Mouse (Mus musculus) erythroblast, embryonic 14.5 days (primary cell): ENCODE measurements at regions not wholly inside any gene's neighbourhood (a gene's known extent, or its start where the extent isn't known, plus 50 kb on each side); places are given as distances from the start of the nearest gene placed in this dataset.

Experiments
- H3K27me3 ChIP-seq: 2 replicates; pipeline ENCODE4 v1.6.1; 2012; ENCODE audit warnings: inconsistent platforms; ENCODE audit not compliant: control insufficient read depth
- H3K36me3 ChIP-seq: 2 replicates; pipeline ENCODE4 v1.6.1; 2012; ENCODE audit warnings: mild to moderate bottlenecking, inconsistent platforms; ENCODE audit not compliant: control insufficient read depth
- H3K4me1 ChIP-seq: 2 replicates; pipeline ENCODE4 v1.6.1; 2012; ENCODE audit warnings: inconsistent platforms; ENCODE audit not compliant: control insufficient read depth
- H3K4me3 ChIP-seq: replicated peaks from 2 replicates; pipeline ENCODE3; 2012; ENCODE audit warnings: moderate library complexity, mild to moderate bottlenecking, inconsistent platforms
- H3K9me3 ChIP-seq: 2 replicates; pipeline ENCODE4 v1.6.1; 2012; ENCODE audit warnings: low read length, inconsistent platforms, mixed read lengths; ENCODE audit not compliant: control insufficient read depth
- GATA1 ChIP-seq: IDR thresholded peaks from 2 replicates; pipeline ENCODE4 v1.6.1; 2012; ENCODE audit warnings: low read length, inconsistent platforms, mixed read lengths
- TAL1 ChIP-seq: IDR thresholded peaks from 3 replicates; pipeline ENCODE4 v1.6.1; 2012; ENCODE audit warnings: low read length, inconsistent platforms, mixed read lengths

DNA sequence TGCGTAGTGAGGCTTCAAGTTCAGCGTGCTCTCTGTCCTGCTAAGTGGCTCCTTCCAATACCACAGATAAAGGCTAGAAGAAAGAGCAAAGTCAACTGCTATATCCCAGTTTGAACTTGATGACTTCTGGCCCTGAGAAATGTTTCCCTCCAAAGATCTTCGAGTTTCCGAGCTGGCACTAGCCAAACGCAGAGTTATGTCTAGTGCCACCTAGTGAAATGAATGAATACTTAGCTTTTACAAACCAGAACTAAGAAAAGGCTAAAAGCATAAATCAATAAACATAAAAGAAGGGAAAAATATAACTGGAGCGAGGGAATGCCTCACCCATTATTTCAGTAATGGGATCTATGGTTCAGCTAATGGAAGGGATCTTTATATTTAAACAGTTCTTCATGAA, 377.7 kb upstream of the Gm26657 start:
- H3K9me3 ChIP-seq: no peaks in the 10 kb centered on the region
- TF ChIP-seq TAL1: no peak
- TF ChIP-seq GATA1: no peak
- no peak overlapping the region for H3K4me3 ChIP-seq
- no peaks in the 10 kb centered on the region for H3K27me3 ChIP-seq
- no peaks in the 10 kb centered on the region for H3K4me1 ChIP-seq
- no peaks in the 10 kb centered on the region for H3K36me3 ChIP-seq

DNA sequence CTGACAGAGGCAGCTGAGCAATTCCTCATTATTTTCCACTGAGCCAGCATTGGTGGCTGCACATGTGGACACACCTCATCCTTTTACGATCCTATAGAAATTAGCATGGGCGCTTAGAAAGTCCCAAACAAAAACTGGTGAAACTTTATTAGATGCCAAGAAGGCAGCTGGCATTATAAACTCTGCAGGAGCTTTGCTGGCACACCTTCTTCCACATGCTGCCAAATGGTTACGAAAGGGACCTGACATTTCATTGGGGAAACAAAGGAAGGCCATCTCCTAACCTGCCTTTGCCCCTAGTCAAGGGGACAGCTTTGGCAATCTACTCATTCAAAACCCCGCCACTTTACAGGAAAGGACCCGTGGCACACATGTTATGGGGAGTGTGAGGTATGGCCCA, 390.7 kb upstream of the Gm26657 start:
- no peaks in the 10 kb centered on the region for H3K9me3 ChIP-seq
- H3K4me3 ChIP-seq: no peak overlapping the region
- TF ChIP-seq TAL1: no peak
- no peak for TF ChIP-seq GATA1
- H3K27me3 ChIP-seq: no peaks in the 10 kb centered on the region
- H3K4me1 ChIP-seq: no peaks in the 10 kb centered on the region
- H3K36me3 ChIP-seq: no peaks in the 10 kb centered on the region

DNA sequence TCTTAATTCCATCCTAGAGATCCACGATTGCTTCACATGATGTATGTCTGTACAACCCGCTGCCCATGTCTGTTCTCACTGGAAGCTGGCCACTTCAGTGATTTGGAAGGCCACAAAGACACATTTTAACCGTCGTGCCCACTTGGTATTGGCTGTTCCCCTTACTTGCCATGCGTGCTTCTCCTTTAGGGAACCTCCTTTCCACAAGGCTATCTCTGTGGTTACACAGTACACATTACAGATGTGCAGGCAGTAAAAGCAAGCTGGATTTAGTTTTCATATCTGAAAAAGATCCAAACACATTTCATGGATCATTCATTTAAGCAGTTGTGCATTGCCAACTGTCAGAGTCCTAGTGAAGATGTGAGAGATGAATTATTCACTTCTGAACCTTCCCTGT, 414.7 kb upstream of the Gm26657 start:
- Histone ChIP-seq H3K36me3 (no peaks in the 10 kb centered on the region), H3K9me3 (no peaks in the 10 kb centered on the region), H3K4me1 (no peaks in the 10 kb centered on the region), H3K4me3 (no peak overlapping the region), H3K27me3 (no peaks in the 10 kb centered on the region)
- TF ChIP-seq GATA1 (no peak), TAL1 (no peak)

DNA sequence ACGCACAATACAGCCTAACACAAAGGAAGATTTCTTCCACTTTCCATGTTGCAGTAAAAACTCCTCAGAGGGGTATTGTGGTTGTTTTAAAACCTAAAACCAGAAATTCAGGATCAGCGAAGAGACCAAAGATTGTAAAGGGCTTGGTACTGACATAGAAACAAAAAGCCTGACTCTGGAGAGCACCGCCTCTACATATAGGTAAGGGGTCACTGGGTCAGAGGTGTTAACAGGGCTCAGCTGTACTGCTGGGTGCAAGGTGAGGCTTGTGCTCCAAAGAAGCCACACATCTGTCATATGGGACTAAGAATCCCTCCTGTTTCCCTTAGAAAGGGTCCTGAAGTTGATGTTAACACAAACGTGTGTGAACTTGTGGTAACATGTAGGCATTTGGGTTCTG, 420.7 kb upstream of the Gm26657 start:
- Histone ChIP-seq H3K27me3 (no peaks in the 10 kb centered on the region), H3K4me1 (no peaks in the 10 kb centered on the region), H3K36me3 (no peaks in the 10 kb centered on the region), H3K9me3 (no peaks in the 10 kb centered on the region), H3K4me3 (no peak overlapping the region)
- TF ChIP-seq GATA1: no peak
- TF ChIP-seq TAL1: no peak

DNA sequence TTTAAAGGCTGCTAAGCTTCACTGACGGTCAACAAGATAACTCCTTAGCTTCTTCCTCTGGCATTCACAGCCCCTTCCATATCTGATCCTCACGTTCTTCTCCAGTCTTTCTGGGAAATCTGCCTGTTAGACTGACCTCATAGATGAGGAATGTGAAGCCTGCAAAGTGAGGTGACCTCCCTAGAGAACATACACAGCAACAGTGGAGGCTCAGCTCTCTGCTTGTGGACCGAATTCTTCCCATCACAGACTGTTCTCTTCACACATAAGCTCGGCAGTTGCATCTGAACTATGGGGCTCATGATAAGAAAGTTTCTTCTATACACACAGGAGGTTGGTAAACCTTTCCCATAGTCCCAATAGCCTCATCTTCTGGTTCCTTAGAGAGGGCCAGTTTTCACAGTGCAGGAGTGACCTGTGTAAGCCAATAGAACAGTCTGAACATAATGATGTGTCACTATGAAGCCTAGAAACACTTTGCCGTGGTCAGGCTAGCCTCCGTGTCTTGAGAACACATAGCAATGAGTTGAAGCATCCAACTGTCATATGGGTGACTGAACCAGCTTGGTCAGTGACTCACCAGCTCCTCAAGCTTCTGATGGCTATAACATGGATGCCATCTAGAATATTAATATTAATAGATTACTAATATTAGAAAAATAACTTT, 434.1 kb upstream of the Gm26657 start:
- no peaks in the 10 kb centered on the region for H3K27me3 ChIP-seq
- no peak for TF ChIP-seq TAL1
- H3K4me1 ChIP-seq: no peaks in the 10 kb centered on the region
- no peak overlapping the region for H3K4me3 ChIP-seq
- no peaks in the 10 kb centered on the region for H3K36me3 ChIP-seq
- no peaks in the 10 kb centered on the region for H3K9me3 ChIP-seq

DNA sequence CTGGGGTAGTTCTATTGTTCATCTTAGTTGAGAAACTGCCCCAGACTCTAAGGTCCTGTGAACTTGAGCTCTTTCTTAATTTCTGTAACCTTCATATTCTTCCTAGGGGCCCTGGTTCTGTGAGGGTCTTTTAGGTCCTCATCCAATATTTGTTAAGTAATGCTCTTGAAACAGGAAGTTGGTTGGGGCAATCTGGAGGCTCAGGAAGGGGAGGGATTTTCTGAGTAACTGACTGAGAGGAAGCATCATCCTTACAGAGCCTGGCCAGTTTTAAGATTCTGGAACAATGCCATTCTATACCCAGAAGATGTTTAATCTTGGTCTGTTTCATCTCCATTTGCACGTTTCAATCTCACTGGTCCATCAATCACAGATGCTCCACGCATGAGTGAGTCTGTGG, 435.6 kb upstream of the Gm26657 start:
- Histone ChIP-seq H3K36me3 (no peaks in the 10 kb centered on the region), H3K9me3 (no peaks in the 10 kb centered on the region), H3K4me1 (no peaks in the 10 kb centered on the region), H3K4me3 (no peak overlapping the region), H3K27me3 (no peaks in the 10 kb centered on the region)
- no peak for TF ChIP-seq TAL1
- no peak for TF ChIP-seq GATA1

DNA sequence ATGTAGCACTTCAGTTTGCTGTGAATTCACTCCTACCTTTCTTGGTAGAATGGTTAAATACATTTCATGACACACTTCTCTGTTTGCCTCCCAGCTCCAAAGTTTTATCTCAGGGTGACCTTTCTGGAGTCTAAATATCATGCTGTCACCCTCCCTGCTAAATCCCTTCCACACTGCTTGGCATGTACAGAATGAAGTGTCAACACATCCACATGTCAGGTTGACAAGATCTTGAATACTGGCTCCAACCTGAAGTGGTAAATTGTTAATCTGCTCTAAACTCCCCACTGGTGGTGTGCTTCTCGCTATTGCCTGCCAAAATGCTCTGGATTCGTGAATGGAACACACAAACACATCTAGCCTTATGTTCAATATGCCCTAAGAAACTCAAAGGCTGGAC, 451.9 kb upstream of the Gm26657 start:
- Histone ChIP-seq H3K27me3 (no peaks in the 10 kb centered on the region), H3K4me1 (no peaks in the 10 kb centered on the region), H3K9me3 (no peaks in the 10 kb centered on the region), H3K4me3 (no peak overlapping the region), H3K36me3 (no peaks in the 10 kb centered on the region)
- TF ChIP-seq GATA1 (no peak), TAL1 (no peak)

DNA sequence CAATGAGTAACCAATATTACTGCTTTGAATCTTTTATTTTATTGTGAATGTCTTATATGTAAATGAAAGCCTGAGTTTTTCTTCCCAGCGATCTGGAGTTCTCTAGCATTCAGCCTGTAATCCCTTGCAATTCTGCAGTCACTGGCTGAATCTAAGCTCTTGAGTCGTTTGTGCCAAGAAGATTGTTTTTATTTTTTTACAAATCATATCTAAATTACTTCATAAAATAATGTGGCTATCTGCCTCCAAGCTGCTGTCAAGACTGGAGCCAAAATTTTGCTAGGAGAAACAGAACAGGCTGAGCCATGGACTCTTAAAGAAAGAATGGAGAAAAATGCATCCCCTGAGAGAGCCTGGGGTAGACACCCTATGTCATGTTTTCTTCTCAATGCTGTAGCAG, 455.4 kb upstream of the Gm26657 start:
- no peaks in the 10 kb centered on the region for H3K36me3 ChIP-seq
- H3K27me3 ChIP-seq: no peaks in the 10 kb centered on the region
- no peak overlapping the region for H3K4me3 ChIP-seq
- H3K9me3 ChIP-seq: no peaks in the 10 kb centered on the region
- TF ChIP-seq GATA1 (no peak), TAL1 (no peak)
- no peaks in the 10 kb centered on the region for H3K4me1 ChIP-seq

DNA sequence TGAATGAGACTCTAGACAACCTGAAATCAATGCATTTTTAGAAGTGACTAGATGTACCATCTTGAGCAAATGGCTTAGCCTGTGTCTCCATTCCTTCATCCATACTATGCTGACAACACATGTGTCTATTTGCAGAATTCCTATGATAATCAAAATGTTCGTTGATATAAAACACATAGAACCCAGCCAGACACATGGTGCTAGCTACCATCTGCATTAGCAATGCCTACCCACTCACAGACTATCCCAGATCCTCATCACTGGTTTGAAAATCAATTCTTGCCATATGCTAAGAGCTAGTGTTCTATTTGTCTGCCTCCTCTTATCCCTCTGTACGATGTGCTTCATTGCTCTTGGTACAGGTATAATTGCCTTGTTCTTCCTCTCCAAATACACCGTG, 464.0 kb upstream of the Gm26657 start:
- H3K4me1 ChIP-seq: no peaks in the 10 kb centered on the region
- no peaks in the 10 kb centered on the region for H3K27me3 ChIP-seq
- no peak overlapping the region for H3K4me3 ChIP-seq
- H3K36me3 ChIP-seq: no peaks in the 10 kb centered on the region
- TF ChIP-seq GATA1 (no peak), TAL1 (no peak)
- H3K9me3 ChIP-seq: no peaks in the 10 kb centered on the region

DNA sequence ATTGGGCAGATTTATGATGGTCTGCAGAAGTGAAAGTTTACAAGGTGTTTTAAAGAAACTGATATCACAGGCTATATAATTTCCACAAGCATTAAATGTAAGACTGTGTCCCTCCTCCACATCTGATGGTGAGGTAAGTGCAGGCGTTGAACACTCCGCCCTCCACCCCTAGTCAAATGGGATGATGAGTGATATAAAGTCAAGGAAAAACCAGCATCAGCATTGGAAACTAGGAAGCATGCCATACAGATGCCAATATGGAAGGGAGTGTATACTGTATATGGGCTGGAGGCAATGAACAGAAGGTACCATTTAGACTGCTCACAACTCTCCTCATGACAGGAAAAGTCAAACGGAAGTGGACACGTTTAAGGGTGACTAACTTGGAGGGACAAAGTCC, 468.5 kb upstream of the Gm26657 start:
- no peaks in the 10 kb centered on the region for H3K27me3 ChIP-seq

More for the DNA sequence above, 468.5 kb upstream of the Gm26657 start:
- H3K4me1 ChIP-seq: no peaks in the 10 kb centered on the region
- TF ChIP-seq GATA1 (no peak), TAL1 (no peak)
- no peak overlapping the region for H3K4me3 ChIP-seq
- no peaks in the 10 kb centered on the region for H3K36me3 ChIP-seq
- H3K9me3 ChIP-seq: no peaks in the 10 kb centered on the region
